Mouse (Mus musculus) limb, embryonic 11.5 days (tissue): ENCODE data around the gene Ankdd1a. TPM values are rescaled to one million over a fixed set of nuclear protein-coding genes. Genes with fewer than 3 reads are reported as not detected.
A peak's percentile ranks its signal among the peaks of the same experiment; 100 is the strongest.

Experiments used
- ATAC-seq: fragments of 200-750 bp; cut with Nextera tagmentation; 2 replicates; pipeline ENCODE4 v1.8.0; 2017; ENCODE audit warnings: low read depth; ENCODE audit not compliant: insufficient number of reproducible peaks, low FRiP score, low TSS enrichment
- DNase-seq: peaks from one replicate; pipeline ENCODE4 v3.0.0-alpha.2; 2015; ENCODE audit warnings: low spot score
- H3K27ac ChIP-seq: fragments of 300-500 bp; sonication (generic); replicated peaks from 2 replicates; pipeline ENCODE4 v1.5.1; 2014; ENCODE audit warnings: low read depth, mild to moderate bottlenecking, low read length
- H3K27me3 ChIP-seq: fragments of 300-500 bp; sonication (generic); 2 replicates; pipeline ENCODE4 v1.6.1; 2014; ENCODE audit warnings: mild to moderate bottlenecking, low read length, mixed read lengths; ENCODE audit not compliant: control insufficient read depth, insufficient read depth
- H3K36me3 ChIP-seq: fragments of 300-500 bp; sonication (generic); 2 replicates; pipeline ENCODE4 v1.6.1; 2014; ENCODE audit warnings: mild to moderate bottlenecking, low read length, moderate library complexity, mixed read lengths; ENCODE audit not compliant: control insufficient read depth, insufficient read depth
- H3K4me1 ChIP-seq: fragments of 300-500 bp; sonication (generic); 2 replicates; pipeline ENCODE4 v1.6.1; 2014; ENCODE audit warnings: low read length, mixed read lengths; ENCODE audit not compliant: control insufficient read depth, insufficient read depth
- H3K4me2 ChIP-seq: fragments of 300-500 bp; sonication (generic); 2 replicates; pipeline ENCODE4 v1.6.1; 2014; ENCODE audit warnings: low read depth, mild to moderate bottlenecking, moderate library complexity; ENCODE audit not compliant: severe bottlenecking
- H3K4me3 ChIP-seq: fragments of 300-500 bp; sonication (generic); 2 replicates; pipeline ENCODE4 v1.5.1; 2014; ENCODE audit warnings: low read depth, low read length
- H3K9ac ChIP-seq: fragments of 300-500 bp; sonication (generic); 2 replicates; pipeline ENCODE4 v1.6.1; 2014; ENCODE audit warnings: mild to moderate bottlenecking, low read length
- H3K9me3 ChIP-seq: fragments of 300-500 bp; sonication (generic); 2 replicates; pipeline ENCODE4 v1.6.1; 2016; ENCODE audit warnings: low read length; ENCODE audit not compliant: control insufficient read depth
- WGBS: fragments of 180-500 bp; shearing (Covaris S2); extraction: QIAGEN DNeasy Blood & Tissue Kit; methylation state at CpG from one replicate; pipeline ENCODE4 v1.1.7; 2014; 5-methylcytosine and 5-hydroxymethylcytosine counted together
- polyA plus RNA-seq: library from polyadenylated mRNA; unstranded; fragments of >200 nt; fragmentation: Nextera tagmentation; extraction: Ambion mirVana; gene quantifications from 2 replicates; pipeline ENCODE4 v1.2.1, GENCODE M21; 2014

The Ankdd1a gene
- polyA plus RNA-seq, 1 experiment from 2014 or later: not detected

GRCm38 (mm10) chr9:65556979-65557378 lies 37.0 kb upstream of the Ankdd1a start:
- Histone ChIP-seq H3K27ac (no peak overlapping the region), H3K4me3 (no peak overlapping the region), H3K9ac (no peak overlapping the region), H3K4me2 (no peak overlapping the region), H3K9me3 (no peaks in the 10 kb centered on the region), H3K27me3 (no peaks in the 10 kb centered on the region), H3K4me1 (peaks cover 17% of the 10 kb centered on the region), H3K36me3 (peaks cover 6% of the 10 kb centered on the region; the same call in 1 of the 2 replicates)
- no peak for ATAC-seq
- WGBS: 96% methylated on average over 5 of the region's 5 CpGs
- no peak for DNase-seq

GRCm38 (mm10) chr9:65556349-65556748 lies 36.4 kb upstream of the Ankdd1a start:
- H3K4me1 ChIP-seq: peaks cover 15% of the 10 kb centered on the region
- peaks cover 6% of the 10 kb centered on the region; the same call in 1 of the 2 replicates for H3K36me3 ChIP-seq
- H3K4me3 ChIP-seq: no peak overlapping the region
- no peaks in the 10 kb centered on the region for H3K9me3 ChIP-seq
- H3K27ac ChIP-seq: no peak overlapping the region
- 88% methylated on average over 8 of the region's 8 CpGs for WGBS
- no peak overlapping the region for H3K4me2 ChIP-seq
- H3K9ac ChIP-seq: no peak overlapping the region
- ATAC-seq (no peak), DNase-seq (no peak)
- H3K27me3 ChIP-seq: no peaks in the 10 kb centered on the region

GRCm38 (mm10) chr9:65555621-65556020 lies 35.6 kb upstream of the Ankdd1a start:
- Histone ChIP-seq H3K27ac (0 out of 2 replicates have a peak overlapping the region, but pooled peaks have one; percentile 30), H3K9me3 (no peaks in the 10 kb centered on the region), H3K36me3 (peaks cover 6% of the 10 kb centered on the region; the same call in 1 of the 2 replicates), H3K9ac (no peak overlapping the region), H3K4me3 (no peak overlapping the region), H3K4me1 (peaks cover 22% of the 10 kb centered on the region), H3K4me2 (no peak overlapping the region), H3K27me3 (no peaks in the 10 kb centered on the region)
- DNase-seq (no peak), ATAC-seq (no peak)
- 87% methylated on average over 4 of the region's 4 CpGs for WGBS

GRCm38 (mm10) chr9:65555001-65555405 lies 35.0 kb upstream of the Ankdd1a start:
- Histone ChIP-seq H3K4me3 (no peak overlapping the region), H3K27ac (0 out of 2 replicates have a peak overlapping the region, but pooled peaks have one; percentile 30), H3K36me3 (0 out of 2 replicates have a peak, but pooled peaks cover 3% of the 10 kb centered on the region), H3K27me3 (no peaks in the 10 kb centered on the region), H3K4me2 (no peak overlapping the region), H3K9ac (no peak overlapping the region), H3K9me3 (no peaks in the 10 kb centered on the region), H3K4me1 (peaks cover 24% of the 10 kb centered on the region)
- 9% methylated on average over 5 of the region's 5 CpGs for WGBS
- ATAC-seq (no peak), DNase-seq (no peak)

- ATAC-seq: no peak
- no peak overlapping the region for H3K4me3 ChIP-seq
Measured at GRCm38 (mm10) chr9:65552711-65553110, 32.7 kb upstream of the Ankdd1a start.

GRCm38 (mm10) chr9:65552141-65552540 lies 32.1 kb upstream of the Ankdd1a start:
- no peak overlapping the region for H3K4me3 ChIP-seq
- ATAC-seq: no peak
- no peak overlapping the region for H3K4me2 ChIP-seq
- peaks cover 22% of the 10 kb centered on the region for H3K4me1 ChIP-seq
- 0 out of 2 replicates have a peak, but pooled peaks cover 3% of the 10 kb centered on the region for H3K36me3 ChIP-seq
- no peaks in the 10 kb centered on the region for H3K27me3 ChIP-seq
- WGBS: 90% methylated on average over 5 of the region's 5 CpGs
- no peak for DNase-seq
- H3K9ac ChIP-seq: no peak overlapping the region
- H3K27ac ChIP-seq: no peak overlapping the region
- H3K9me3 ChIP-seq: no peaks in the 10 kb centered on the region

More at GRCm38 (mm10) chr9:65552711-65553110, 32.7 kb upstream of the Ankdd1a start:
- Histone ChIP-seq H3K9ac (no peak overlapping the region), H3K4me1 (peaks cover 22% of the 10 kb centered on the region), H3K27ac (no peak overlapping the region), H3K27me3 (no peaks in the 10 kb centered on the region), H3K9me3 (no peaks in the 10 kb centered on the region), H3K4me2 (no peak overlapping the region), H3K36me3 (0 out of 2 replicates have a peak, but pooled peaks cover 3% of the 10 kb centered on the region)
- WGBS: 97% methylated on average over 2 of the region's 2 CpGs
- no peak for DNase-seq

DNA sequence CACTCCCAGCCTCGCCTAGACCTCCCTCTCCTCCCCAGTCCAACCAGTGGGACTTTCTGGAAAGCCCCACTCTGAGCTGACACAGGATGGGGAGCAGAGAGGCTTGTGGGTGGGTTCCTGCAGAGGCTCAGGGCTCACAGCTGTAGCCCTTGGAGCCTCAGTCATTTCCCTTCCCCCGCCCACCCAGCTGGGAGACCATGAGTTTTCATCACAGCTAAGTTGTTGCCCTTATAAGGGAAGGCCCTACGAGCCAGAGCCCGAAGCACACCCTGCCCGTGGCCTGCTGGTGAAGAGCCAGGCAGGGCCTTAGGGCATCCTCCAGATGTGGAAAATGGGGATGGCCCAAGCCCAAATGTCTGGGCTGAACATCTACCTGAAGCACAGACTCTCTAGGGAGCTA lies 31.0 kb upstream of the Ankdd1a start:
- Histone ChIP-seq H3K27ac (peak overlapping the region; percentile 43), H3K4me3 (no peak overlapping the region), H3K4me1 (peaks cover 22% of the 10 kb centered on the region), H3K9ac (no peak overlapping the region), H3K36me3 (no peaks in the 10 kb centered on the region), H3K4me2 (no peak overlapping the region), H3K9me3 (no peaks in the 10 kb centered on the region), H3K27me3 (no peaks in the 10 kb centered on the region)
- ATAC-seq (peak; percentile 71), DNase-seq (peak; percentile 81)
- 7% methylated on average over 5 of the region's 5 CpGs for WGBS

GRCm38 (mm10) chr9:65550079-65550831 lies 30.3 kb upstream of the Ankdd1a start:
- DNase-seq (no peak), ATAC-seq (no peak)
- Histone ChIP-seq H3K27ac (peak overlapping the region; percentile 43), H3K27me3 (no peaks in the 10 kb centered on the region), H3K9ac (no peak overlapping the region), H3K9me3 (no peaks in the 10 kb centered on the region), H3K36me3 (no peaks in the 10 kb centered on the region), H3K4me2 (no peak overlapping the region), H3K4me1 (peaks cover 18% of the 10 kb centered on the region), H3K4me3 (no peak overlapping the region)
- WGBS: 50% methylated on average over 7 of the region's 7 CpGs
